Mouse (Mus musculus) midbrain, embryonic 14.5 days (tissue): Measurements from ENCODE around the gene Hist1h2ai. TPM values are rescaled to one million over a fixed set of nuclear protein-coding genes. Genes with fewer than 3 reads are reported as not detected.
A peak's percentile ranks its signal among the peaks of the same experiment; 100 is the strongest.
"Not testable (repeated sequence)": the region's sequence is repeated elsewhere in the genome, so short reads cannot be mapped to it uniquely, and the experiment has no call there.

Source experiments
- ATAC-seq: fragments of 200-750 bp; cut with Nextera tagmentation; 2 replicates; pipeline ENCODE4 v1.8.0; 2017; ENCODE audit warnings: moderate number of reproducible peaks, moderate library complexity; ENCODE audit not compliant: low FRiP score, low TSS enrichment
- DNase-seq: peaks from one replicate; pipeline ENCODE4 v3.0.0-alpha.2; 2015
- H3K27ac ChIP-seq: fragments of 300-500 bp; sonication (generic); replicated peaks from 2 replicates; pipeline ENCODE4 v1.5.1; 2014; ENCODE audit warnings: mild to moderate bottlenecking, low read depth, low read length, moderate library complexity
- H3K27me3 ChIP-seq: fragments of 300-500 bp; sonication (generic); 2 replicates; pipeline ENCODE4 v1.6.1; 2014; ENCODE audit warnings: low read length, control low read depth, mixed read lengths; ENCODE audit not compliant: control insufficient read depth, insufficient read depth
- H3K36me3 ChIP-seq: fragments of 300-500 bp; sonication (generic); 2 replicates; pipeline ENCODE4 v1.6.1; 2014; ENCODE audit warnings: low read length, control low read depth; ENCODE audit not compliant: control insufficient read depth, insufficient read depth
- H3K4me1 ChIP-seq: fragments of 300-500 bp; sonication (generic); 2 replicates; pipeline ENCODE4 v1.6.1; 2014; ENCODE audit warnings: mild to moderate bottlenecking, antibody characterized with exemption, low read length, control low read depth; ENCODE audit not compliant: control insufficient read depth, insufficient read depth
- H3K4me2 ChIP-seq: fragments of 300-500 bp; sonication (generic); 2 replicates; pipeline ENCODE4 v1.6.1; 2014; ENCODE audit warnings: mild to moderate bottlenecking, low read length, moderate library complexity
- H3K4me3 ChIP-seq: fragments of 300-500 bp; sonication (generic); replicated peaks from 2 replicates; pipeline ENCODE4 v1.5.1; 2014; ENCODE audit warnings: low read depth, low read length
- H3K9ac ChIP-seq: fragments of 300-500 bp; sonication (generic); replicated peaks from 2 replicates; pipeline ENCODE4 v1.6.1; 2014; ENCODE audit warnings: mild to moderate bottlenecking, low read length, moderate library complexity
- H3K9me3 ChIP-seq: fragments of 300-500 bp; sonication (generic); 2 replicates; pipeline ENCODE4 v1.6.1; 2016; ENCODE audit warnings: low read length, control low read depth, mixed read lengths; ENCODE audit not compliant: control insufficient read depth
- WGBS: fragments of 180-500 bp; shearing (Covaris S2); extraction: QIAGEN DNeasy Blood & Tissue Kit; methylation state at CpG from one replicate; pipeline ENCODE4 v1.1.7; 2014; 5-methylcytosine and 5-hydroxymethylcytosine counted together
- microRNA-seq: library from miRNA; unstranded; fragments of <30 nt; microRNA quantifications from one replicate; pipeline ENCODE4, GENCODE M21; 2016
- polyA plus RNA-seq: library from polyadenylated mRNA; unstranded; fragments of >200 nt; fragmentation: Nextera tagmentation; extraction: Ambion mirVana; gene quantifications from 2 replicates; pipeline ENCODE4 v1.2.1, GENCODE M21; 2014

The Hist1h2ai gene
- polyA plus RNA-seq, 1 experiment from 2014 or later = 13.6 TPM

DNA sequence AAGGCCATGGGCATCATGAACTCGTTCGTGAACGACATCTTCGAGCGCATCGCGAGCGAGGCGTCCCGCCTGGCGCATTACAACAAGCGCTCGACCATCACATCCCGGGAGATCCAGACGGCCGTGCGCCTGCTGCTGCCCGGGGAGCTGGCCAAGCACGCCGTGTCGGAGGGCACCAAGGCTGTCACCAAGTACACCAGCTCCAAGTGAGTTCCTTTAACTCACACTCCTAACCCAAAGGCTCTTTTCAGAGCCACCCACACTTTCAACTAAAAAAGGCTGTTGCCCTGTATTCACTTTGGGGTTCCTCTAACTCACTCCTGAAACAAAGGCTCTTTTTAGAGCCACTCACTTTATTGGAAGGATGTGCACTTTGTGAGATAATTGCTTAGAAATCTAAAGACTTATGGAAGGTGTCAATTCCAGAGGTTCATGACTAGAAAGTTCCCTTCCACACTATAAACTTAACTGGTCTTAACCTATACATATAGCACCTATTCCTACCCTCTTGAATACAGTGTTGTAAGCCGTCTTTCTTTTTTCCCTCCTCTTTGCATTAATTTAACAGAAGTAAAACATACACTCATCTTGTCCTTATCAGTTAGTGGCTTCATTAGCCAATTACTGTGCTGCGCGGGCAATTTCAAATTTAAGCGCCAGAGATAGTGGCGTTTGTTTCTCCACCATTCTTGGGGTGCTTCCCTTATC lies 38.2 kb downstream of the Hist1h2ai start:
- H3K9me3 ChIP-seq, H3K27me3 ChIP-seq, ATAC-seq, H3K36me3 ChIP-seq: not testable (repeated sequence)
- WGBS = 0% methylated on average over 20 of the region's 26 CpGs
- Histone ChIP-seq H3K4me2 (peak overlapping the region; percentile 74), H3K9ac (peak overlapping the region; percentile 24; the same call in 1 of the 2 replicates), H3K27ac (peak overlapping the region; percentile 87), H3K4me3 (peak overlapping the region; percentile 40), H3K4me1 (peaks cover 18% of the 10 kb centered on the region)
- peak; percentile 69 for DNase-seq

DNA sequence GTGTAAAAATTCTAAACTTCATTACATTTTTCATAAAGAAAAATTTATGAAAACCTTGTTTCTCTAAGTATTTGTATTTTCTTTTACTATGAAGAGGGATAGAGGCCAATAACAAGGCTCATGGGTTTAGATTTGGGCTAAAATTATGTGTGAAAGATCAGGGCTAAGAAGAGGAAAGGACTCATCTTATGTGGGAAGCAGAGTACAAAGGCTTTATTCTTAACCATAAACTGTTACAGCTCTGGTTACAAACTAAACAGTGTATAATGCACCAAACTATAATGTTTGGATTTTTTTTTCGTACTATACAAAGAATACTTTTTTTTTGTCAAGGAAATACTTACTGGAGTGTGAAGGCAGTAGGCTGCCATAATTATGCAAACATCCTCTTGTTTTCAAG lies 39.5 kb downstream of the Hist1h2ai start:
- no peak overlapping the region for H3K4me3 ChIP-seq
- H3K27me3 ChIP-seq = no peaks in the 10 kb centered on the region
- no peak overlapping the region for H3K9ac ChIP-seq
- WGBS = 61% methylated on average over 1 of the region's 1 CpGs
- no peak for DNase-seq
- H3K27ac ChIP-seq = no peak overlapping the region
- no peaks in the 10 kb centered on the region for H3K36me3 ChIP-seq
- H3K4me2 ChIP-seq = no peak overlapping the region
- H3K9me3 ChIP-seq = no peaks in the 10 kb centered on the region
- peaks cover 14% of the 10 kb centered on the region for H3K4me1 ChIP-seq
- ATAC-seq = no peak

Small RNA genes within 50 kb of the gene (microRNA-seq; reads per million reads assigned to microRNA genes)
- gene Gm44357 (not detected), gene Gm44367 (not detected), gene Gm44454 (not detected)

Other genes with a start within 250 kb of the Hist1h2ai start
- gene Nkapl, start 247.9 kb upstream of the Hist1h2ai start, polyA plus RNA-seq = 3.2 and 5.1 TPM in 2 replicates
- gene Zkscan4, start 237.5 kb upstream of the Hist1h2ai start, polyA plus RNA-seq = 8.8 and 9.7 TPM in 2 replicates
- not detected in 2 replicates for gene Gm10065, start 237.0 kb upstream of the Hist1h2ai start, polyA plus RNA-seq
- gene AK157302, start 221.2 kb upstream of the Hist1h2ai start, polyA plus RNA-seq = 0.34 and 0.54 TPM in 2 replicates
- gene Gm11273, start 215.0 kb upstream of the Hist1h2ai start, polyA plus RNA-seq = 4.7 and 6.6 TPM in 2 replicates
- gene Zkscan8, start 185.3 kb upstream of the Hist1h2ai start, polyA plus RNA-seq = 6.1 and 10.9 TPM in 2 replicates
- gene Olfr1366, start 173.6 kb upstream of the Hist1h2ai start, polyA plus RNA-seq = 0.07 and 0.20 TPM in 2 replicates
- 0.05 and 0.13 TPM in 2 replicates for gene Olfr1535, start 156.5 kb upstream of the Hist1h2ai start, polyA plus RNA-seq
- gene Olfr1364, start 134.7 kb upstream of the Hist1h2ai start, polyA plus RNA-seq = not detected in 2 replicates
- gene Olfr1362, start 102.4 kb upstream of the Hist1h2ai start, polyA plus RNA-seq = not detected in 2 replicates
- not detected in 2 replicates for gene Olfr11, start 73.9 kb upstream of the Hist1h2ai start, polyA plus RNA-seq
- gene Olfr1361, start 53.0 kb upstream of the Hist1h2ai start, polyA plus RNA-seq = not detected in 2 replicates
- not detected in 2 replicates for gene Olfr1360, start 39.0 kb upstream of the Hist1h2ai start, polyA plus RNA-seq
- gene Olfr1359, start 18.3 kb upstream of the Hist1h2ai start, polyA plus RNA-seq = not detected in 2 replicates
- 1.2 TPM in 1 of 2 replicates, not detected in the other for gene Hist1h2bl, start 279 bp upstream of the Hist1h2ai start, polyA plus RNA-seq
- gene Hist1h3h, start 1.2 kb downstream of the Hist1h2ai start, polyA plus RNA-seq = 2.9 and 6.0 TPM in 2 replicates
- 1.1 and 1.4 TPM in 2 replicates for gene Hist1h2bm, start 5.6 kb downstream of the Hist1h2ai start, polyA plus RNA-seq
- 0.66 TPM in 2 replicates for gene Hist1h4j, start 18.6 kb downstream of the Hist1h2ai start, polyA plus RNA-seq
- 2.3 TPM in 1 of 2 replicates, not detected in the other for gene Hist1h4k, start 34.1 kb downstream of the Hist1h2ai start, polyA plus RNA-seq
- 2.4 and 4.4 TPM in 2 replicates for gene Hist1h2ak, start 37.4 kb downstream of the Hist1h2ai start, polyA plus RNA-seq
- gene Hist1h2bn, start 37.7 kb downstream of the Hist1h2ai start, polyA plus RNA-seq = 1.0 and 1.6 TPM in 2 replicates
- 1.8 and 4.0 TPM in 2 replicates for gene Hist1h1b, start 64.2 kb downstream of the Hist1h2ai start, polyA plus RNA-seq
- gene Hist1h3i, start 66.9 kb downstream of the Hist1h2ai start, polyA plus RNA-seq = 49.4 and 58.4 TPM in 2 replicates
- gene Hist1h2an, start 70.8 kb downstream of the Hist1h2ai start, polyA plus RNA-seq = 3.1 TPM in 1 of 2 replicates, not detected in the other
- not detected in 2 replicates for gene Hist1h2bp, start 71.0 kb downstream of the Hist1h2ai start, polyA plus RNA-seq
- gene Hist1h2bq, start 93.8 kb downstream of the Hist1h2ai start, polyA plus RNA-seq = 4.2 and 4.5 TPM in 2 replicates
- not detected in 2 replicates for gene Hist1h2ao, start 94.0 kb downstream of the Hist1h2ai start, polyA plus RNA-seq
- gene Hist1h4m, start 95.3 kb downstream of the Hist1h2ai start, polyA plus RNA-seq = not detected in 2 replicates
- 5.7 and 9.6 TPM in 2 replicates for gene Hist1h4n, start 115.8 kb downstream of the Hist1h2ai start, polyA plus RNA-seq
- gene Hist1h2ap, start 117.1 kb downstream of the Hist1h2ai start, polyA plus RNA-seq = 613 and 855 TPM in 2 replicates
- gene Hist1h2br, start 117.3 kb downstream of the Hist1h2ai start, polyA plus RNA-seq = 4.0 and 4.1 TPM in 2 replicates
- gene Zfp184, start 228.7 kb downstream of the Hist1h2ai start, polyA plus RNA-seq = 16.8 and 18.2 TPM in 2 replicates